Comparison of ENCODE assay signal across 8 mouse cellular contexts in genomic region chr1:58392652-58393283, GRCm38 (mm10). TPM values are rescaled to one million over a fixed set of nuclear protein-coding genes. Genes with fewer than 3 reads are reported as not detected.
DNase-seq lines count a peak whose midpoint lies in the region; ATAC-seq lines count a peak whose summit lies in the region.

TSS of gene Bzw1 (plus strand) at chr1:58392898.

- peaks cover 30% of the 10 kb centered on the region for H3K36me3 ChIP-seq in hindbrain, embryonic 15.5 days

- peak within 1 kb of the TSS; percentile 93 for H3K9ac ChIP-seq in hindbrain, embryonic 15.5 days

- peak; percentile 98 for ATAC-seq in hindbrain, embryonic 15.5 days (ENCODE audit: low FRiP score, low read depth)

- no peaks in the 10 kb centered on the region for H3K9me3 ChIP-seq in hindbrain, embryonic 15.5 days

- DNase-seq in T-cell, adult 2 months (ENCODE audit: low spot score): peak; percentile 94
- peak; percentile 90 to 94 for DNase-seq in cerebellum, postnatal 36 days
- DNase-seq in frontal cortex, postnatal 36 days (ENCODE audit: low spot score in 2 of 2): peak; percentile 91 to 93
- peak; percentile 86 for DNase-seq in left cerebral cortex, adult 11 months (ENCODE audit: low spot score)
- peak; percentile 95 to 96 for DNase-seq in lung, postnatal 4 days
- DNase-seq in retina, postnatal 7 days (ENCODE audit: low read depth, low spot score): peak; percentile 88
- DNase-seq in urinary bladder, adult 2 months (ENCODE audit: low spot score): peak; percentile 96

- peaks cover 29% of the 10 kb centered on the region for H3K4me1 ChIP-seq in hindbrain, embryonic 15.5 days (replicated peaks)

- H3K4me2 ChIP-seq in hindbrain, embryonic 15.5 days: peak within 1 kb of the TSS; percentile 77

- no peaks in the 10 kb centered on the region for H3K27me3 ChIP-seq in hindbrain, embryonic 15.5 days

- under 1% methylated on average over 51 of the region's 61 CpGs for WGBS in hindbrain, embryonic 15.5 days

- H3K27ac ChIP-seq in hindbrain, embryonic 15.5 days (replicated peaks): peak within 1 kb of the TSS; percentile 99

- peak within 1 kb of the TSS; percentile 88 for H3K4me3 ChIP-seq in hindbrain, embryonic 15.5 days

RNA-seq across cellular contexts. Expression of gene Bzw1, which starts in this region (rescaled TPM):
- 314 and 328 TPM in 2 replicates for polyA plus RNA-seq in hindbrain, embryonic 15.5 days (2015; fragmentation: Nextera tagmentation; extraction: Ambion mirVana)
- polyA plus RNA-seq in urinary bladder, adult 2 months (2012; rRNA removed): 63.2 and 69.3 TPM in 2 replicates

Comparison
In these comparisons a context has a peak if more than half of its experiments do, and no peak if none do; other contexts are left out.
1. Peak in every context shown above with its lines: DNase-seq, ATAC-seq, H3K4me3 ChIP-seq and H3K27ac ChIP-seq.